Mouse (Mus musculus): Measurements from ENCODE around the gene Plcb4. TPM values are rescaled to one million over a fixed set of nuclear protein-coding genes. Genes with fewer than 3 reads are reported as not detected.

Gene Plcb4
- polyA plus RNA-seq (2015; fragmentation: Nextera tagmentation; extraction: Ambion mirVana) = 8.6 and 11.9 TPM in 2 replicates

DNA sequence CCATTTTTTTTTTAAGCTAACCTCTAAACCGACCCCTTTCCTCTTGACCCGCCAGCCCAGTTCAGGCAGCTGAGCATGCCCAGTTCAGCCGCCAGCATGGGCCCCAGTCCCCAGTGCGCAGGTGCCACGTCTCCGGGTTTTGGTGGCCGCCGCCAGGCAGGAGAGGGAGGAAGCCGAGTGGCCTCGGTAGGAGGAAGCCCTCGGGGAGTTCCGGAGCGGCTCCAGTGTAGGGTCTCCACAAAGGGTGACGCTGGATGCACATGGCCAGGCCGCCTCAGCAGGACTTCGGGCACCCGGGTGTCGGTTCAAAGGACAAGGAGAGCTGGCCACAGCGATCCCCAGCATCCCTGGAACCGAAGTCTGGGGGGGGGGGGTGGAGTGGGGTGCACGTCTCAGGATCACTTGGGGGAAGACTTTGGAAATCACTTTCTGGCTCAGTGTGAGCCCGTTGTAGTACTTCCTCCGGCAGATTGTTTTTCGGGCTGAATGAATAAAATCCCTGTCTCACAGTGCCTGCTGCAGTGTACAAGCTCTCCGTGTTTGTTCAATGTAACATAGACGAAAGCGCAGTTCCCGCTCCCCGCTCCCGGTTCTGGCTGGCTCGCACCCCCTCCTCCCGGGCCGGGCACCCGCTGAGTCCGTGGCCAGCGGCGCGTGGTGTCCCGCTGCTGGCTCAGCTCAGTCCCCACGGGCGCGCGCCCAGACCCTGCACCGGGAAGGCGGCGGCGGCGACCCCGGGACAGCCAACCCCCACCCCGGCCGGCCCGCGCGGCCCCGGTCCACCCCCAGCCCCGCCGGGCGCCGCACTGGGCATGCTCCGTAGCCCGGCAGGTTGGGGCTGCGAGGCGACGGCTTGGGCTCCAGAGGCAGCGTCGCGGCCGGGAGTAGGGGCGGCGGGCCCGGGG lies at the start of gene Plcb4:
Gene Plcb4, plus strand, starts transcription at position 526 of the 905 bp plus-strand sequence.
- TF ChIP-seq CTCF (IDR thresholded peaks at IDR 0.05; ENCODE audit: low read depth) = no peak
- H3K4me1 ChIP-seq (replicated peaks; ENCODE audit: insufficient read depth, low read length) = no peaks in the 10 kb centered on the region
- no peaks in the 10 kb centered on the region for H3K36me3 ChIP-seq (ENCODE audit: insufficient read depth, low read length)
- no peaks in the 10 kb centered on the region for H3K9me3 ChIP-seq (replicated peaks; ENCODE audit: low read length)
- peak within 1 kb of the TSS; percentile 78 for H3K4me2 ChIP-seq (ENCODE audit: low read length)
- peak; percentile 91 for DNase-seq (ENCODE audit: low spot score)
- H3K4me3 ChIP-seq (replicated peaks; ENCODE audit: low read depth, low read length) = peak within 1 kb of the TSS; percentile 85
- WGBS = under 1% methylated on average over 70 of the region's 71 CpGs
- peak within 1 kb of the TSS; percentile 98 for H3K27ac ChIP-seq
- peak within 1 kb of the TSS; percentile 89 for H3K9ac ChIP-seq (ENCODE audit: low read depth, low read length)
- ATAC-seq (replicated peaks; ENCODE audit: low FRiP score, low read depth) = peak; percentile 95
- no peaks in the 10 kb centered on the region for H3K27me3 ChIP-seq (ENCODE audit: insufficient read depth, low read length)

DNA sequence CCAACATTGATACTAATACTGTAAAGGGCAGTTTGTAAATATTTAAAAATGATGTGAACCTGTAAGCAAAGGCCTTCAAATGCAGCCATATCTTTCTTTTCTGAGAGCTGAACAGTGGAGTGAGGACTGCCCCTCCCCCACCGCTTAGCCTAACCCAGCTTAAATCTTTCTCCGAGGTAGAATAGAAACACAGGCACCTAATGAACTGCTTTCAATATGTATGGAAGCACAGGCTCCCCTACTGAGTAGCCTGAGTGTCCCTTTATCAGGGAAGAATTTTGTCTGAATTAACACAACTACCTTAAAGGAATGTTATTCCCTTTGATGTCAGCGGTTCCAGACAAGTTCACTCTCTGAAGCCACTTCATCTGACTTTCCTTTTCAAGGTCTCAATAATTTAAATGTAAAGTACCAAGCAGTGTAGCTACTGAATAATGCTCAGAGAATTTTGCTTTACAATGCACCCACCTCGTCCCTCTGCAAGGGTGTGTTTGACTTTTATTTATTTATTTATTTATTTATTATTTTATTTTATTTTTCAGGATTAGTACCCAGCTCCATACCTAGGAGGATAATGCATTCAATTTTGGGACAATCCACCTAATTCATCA lies 44.1 kb upstream of the Plcb4 start:
- ATAC-seq (replicated peaks; ENCODE audit: low FRiP score, low read depth) (no peak), DNase-seq (ENCODE audit: low spot score) (no peak)
- 26% methylated on average over 4 of the region's 4 CpGs for WGBS
- no peak overlapping the region for H3K27ac ChIP-seq
- no peaks in the 10 kb centered on the region for H3K36me3 ChIP-seq (ENCODE audit: insufficient read depth, low read length)
- H3K4me3 ChIP-seq (replicated peaks; ENCODE audit: low read depth, low read length) = no peak overlapping the region
- H3K4me1 ChIP-seq (replicated peaks; ENCODE audit: insufficient read depth, low read length) = no peaks in the 10 kb centered on the region
- no peak for TF ChIP-seq CTCF (IDR thresholded peaks at IDR 0.05; ENCODE audit: low read depth)
- no peak overlapping the region for H3K4me2 ChIP-seq (ENCODE audit: low read length)
- no peaks in the 10 kb centered on the region for H3K9me3 ChIP-seq (replicated peaks; ENCODE audit: low read length)
- H3K27me3 ChIP-seq (ENCODE audit: insufficient read depth, low read length) = no peaks in the 10 kb centered on the region
- H3K9ac ChIP-seq (ENCODE audit: low read depth, low read length) = no peak overlapping the region

GRCm38 (mm10) chr2:135616090-135616489 lies 42.7 kb upstream of the Plcb4 start:
- TF ChIP-seq CTCF (IDR thresholded peaks at IDR 0.05; ENCODE audit: low read depth) = no peak
- DNase-seq (ENCODE audit: low spot score) (no peak), ATAC-seq (replicated peaks; ENCODE audit: low FRiP score, low read depth) (no peak)
- Histone ChIP-seq H3K4me2 (ENCODE audit: low read length) (no peak overlapping the region), H3K9ac (ENCODE audit: low read depth, low read length) (no peak overlapping the region), H3K9me3 (replicated peaks; ENCODE audit: low read length) (no peaks in the 10 kb centered on the region), H3K36me3 (ENCODE audit: insufficient read depth, low read length) (no peaks in the 10 kb centered on the region), H3K27me3 (ENCODE audit: insufficient read depth, low read length) (no peaks in the 10 kb centered on the region), H3K4me1 (replicated peaks; ENCODE audit: insufficient read depth, low read length) (no peaks in the 10 kb centered on the region), H3K27ac (no peak overlapping the region), H3K4me3 (replicated peaks; ENCODE audit: low read depth, low read length) (no peak overlapping the region)
- 88% methylated on average over 1 of the region's 1 CpGs for WGBS

GRCm38 (mm10) chr2:135618551-135618950 lies 40.3 kb upstream of the Plcb4 start:
- Histone ChIP-seq H3K4me2 (ENCODE audit: low read length) (no peak overlapping the region), H3K4me3 (replicated peaks; ENCODE audit: low read depth, low read length) (no peak overlapping the region), H3K4me1 (replicated peaks; ENCODE audit: insufficient read depth, low read length) (no peaks in the 10 kb centered on the region), H3K27me3 (ENCODE audit: insufficient read depth, low read length) (no peaks in the 10 kb centered on the region), H3K27ac (no peak overlapping the region), H3K9me3 (replicated peaks; ENCODE audit: low read length) (no peaks in the 10 kb centered on the region), H3K36me3 (ENCODE audit: insufficient read depth, low read length) (no peaks in the 10 kb centered on the region), H3K9ac (ENCODE audit: low read depth, low read length) (no peak overlapping the region)
- no peak for ATAC-seq (replicated peaks; ENCODE audit: low FRiP score, low read depth)
- no peak for TF ChIP-seq CTCF (IDR thresholded peaks at IDR 0.05; ENCODE audit: low read depth)
- no peak for DNase-seq (ENCODE audit: low spot score)

- DNase-seq (ENCODE audit: low spot score) (no peak), ATAC-seq (replicated peaks; ENCODE audit: low FRiP score, low read depth) (no peak)
- Histone ChIP-seq H3K4me2 (ENCODE audit: low read length) (no peak overlapping the region), H3K9ac (ENCODE audit: low read depth, low read length) (no peak overlapping the region), H3K4me3 (replicated peaks; ENCODE audit: low read depth, low read length) (no peak overlapping the region), H3K4me1 (replicated peaks; ENCODE audit: insufficient read depth, low read length) (no peaks in the 10 kb centered on the region), H3K9me3 (replicated peaks; ENCODE audit: low read length) (no peaks in the 10 kb centered on the region), H3K27me3 (ENCODE audit: insufficient read depth, low read length) (no peaks in the 10 kb centered on the region), H3K27ac (no peak overlapping the region), H3K36me3 (ENCODE audit: insufficient read depth, low read length) (no peaks in the 10 kb centered on the region)
- no peak for TF ChIP-seq CTCF (IDR thresholded peaks at IDR 0.05; ENCODE audit: low read depth)
- WGBS = 46% methylated on average over 2 of the region's 2 CpGs
Measured at GRCm38 (mm10) chr2:135619956-135620355, 38.9 kb upstream of the Plcb4 start.

- Histone ChIP-seq H3K36me3 (ENCODE audit: insufficient read depth, low read length) (no peaks in the 10 kb centered on the region), H3K9me3 (replicated peaks; ENCODE audit: low read length) (no peaks in the 10 kb centered on the region), H3K27me3 (ENCODE audit: insufficient read depth, low read length) (no peaks in the 10 kb centered on the region), H3K4me1 (replicated peaks; ENCODE audit: insufficient read depth, low read length) (no peaks in the 10 kb centered on the region), H3K9ac (ENCODE audit: low read depth, low read length) (no peak overlapping the region), H3K4me3 (replicated peaks; ENCODE audit: low read depth, low read length) (no peak overlapping the region), H3K27ac (no peak overlapping the region), H3K4me2 (ENCODE audit: low read length) (no peak overlapping the region)
- TF ChIP-seq CTCF (IDR thresholded peaks at IDR 0.05; ENCODE audit: low read depth) = no peak
- no peak for ATAC-seq (replicated peaks; ENCODE audit: low FRiP score, low read depth)
- DNase-seq (ENCODE audit: low spot score) = no peak
- WGBS = 88% methylated on average over 2 of the region's 2 CpGs
Measured at GRCm38 (mm10) chr2:135627821-135628220, 31.0 kb upstream of the Plcb4 start.

Data from kidney, postnatal 0 days (tissue).